In the genomic region with DNA sequence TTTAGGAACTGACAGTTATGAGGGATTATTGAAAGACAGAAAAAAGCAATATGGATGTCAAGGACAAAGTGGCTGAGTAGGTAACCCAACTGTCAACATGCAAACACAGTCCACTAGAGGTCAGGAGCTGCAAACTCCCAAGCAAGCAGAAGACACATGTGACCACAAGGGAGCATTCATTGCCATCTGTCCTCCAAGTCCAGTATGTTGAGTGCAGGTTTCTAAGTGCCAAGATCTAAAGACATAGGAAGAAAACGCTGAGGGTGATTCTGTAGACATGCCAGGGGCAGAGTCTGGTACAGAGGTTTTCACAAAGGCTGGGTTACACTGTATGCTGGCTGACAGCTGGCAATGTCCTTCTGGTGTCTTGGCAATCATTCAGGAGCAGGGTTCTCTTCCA, we compare ENCODE assay signal across 14 mouse cellular contexts. TPM values are rescaled to one million over a fixed set of nuclear protein-coding genes. Genes with fewer than 3 reads are reported as not detected.
DNase-seq lines count a peak whose midpoint lies in the region; ATAC-seq lines count a peak whose summit lies in the region.
"Had no signal": no experiment of that assay in that cellular context is flagged by ENCODE, and none has a peak within 500 bp of the region (broad histone marks: within the 10 kb centered on the region; RNA-seq: fewer than 3 reads in every experiment).

No protein-coding gene starts in this region.

- H3K4me2 ChIP-seq in hindbrain, embryonic 14.5 days (replicated peaks), result no peak overlapping the region

- 60% methylated on average over 1 of the region's 1 CpGs for WGBS in hindbrain, embryonic 14.5 days

- H3K4me1 ChIP-seq in hindbrain, embryonic 14.5 days (replicated peaks; ENCODE audit: control insufficient read depth, insufficient read depth, low read length), result no peaks in the 10 kb centered on the region

- H3K4me3 ChIP-seq in hindbrain, embryonic 14.5 days (replicated peaks; ENCODE audit: low read length), result no peak overlapping the region
- H3K4me3 ChIP-seq: erythroblast, embryonic 14.5 days had no signal

- H3K9me3 ChIP-seq in hindbrain, embryonic 14.5 days (ENCODE audit: control insufficient read depth, low read length), result no peaks in the 10 kb centered on the region

- intact Hi-C loops in left cerebral cortex, postnatal 4 days (cut with DNase I), result no loop called here
- intact Hi-C loops in left cerebral cortex, postnatal 25 days (cut with DNase I), result no loop called here

- H3K27ac ChIP-seq in hindbrain, embryonic 14.5 days, result no peak overlapping the region

- no peaks in the 10 kb centered on the region for H3K27me3 ChIP-seq in hindbrain, embryonic 14.5 days (ENCODE audit: control insufficient read depth, insufficient read depth, low read length)

- no peak overlapping the region for H3K9ac ChIP-seq in hindbrain, embryonic 14.5 days

- peak; percentile 59 to 60 for DNase-seq in cerebellum, postnatal 10 days
- no peak for DNase-seq in cerebellum, adult 9-10 months
- peak; percentile 46 for DNase-seq in left cerebral cortex, postnatal 4 days
- no peak for DNase-seq in left cerebral cortex, postnatal 25 days (ENCODE audit: low spot score in 2 of 2)
- peak; percentile 34 for DNase-seq in CD4-positive, CD25-positive, alpha-beta regulatory T cell, adult 2 months (ENCODE audit: low read depth, low spot score)
- peak; percentile 38 for DNase-seq in hindbrain, embryonic 14.5 days (ENCODE audit: low spot score)
- DNase-seq in ovary, adult 18-20 months (ENCODE audit: low spot score), result no peak
- DNase-seq: adrenal gland, postnatal 10 days had no signal

- no peaks in the 10 kb centered on the region for H3K36me3 ChIP-seq in hindbrain, embryonic 14.5 days (replicated peaks; ENCODE audit: control insufficient read depth, insufficient read depth)

- ATAC-seq in hindbrain, embryonic 14.5 days (ENCODE audit: low FRiP score), result peak; percentile 71
- ATAC-seq in erythroblast, adult 5-6 weeks (replicated peaks; ENCODE audit: low FRiP score, poor library complexity, severe bottlenecking), result no peak

RNA-seq across cellular contexts. Expression of gene Krtap26-1, which starts 9.8 kb away (rescaled TPM):
- not detected for total RNA-seq in left cerebral cortex, postnatal 4 days (2021)
- total RNA-seq in left cerebral cortex, postnatal 25 days (2021), result not detected
- polyA plus RNA-seq in hindbrain, embryonic 14.5 days (2014; fragmentation: Nextera tagmentation; extraction: Ambion mirVana), result not detected in 2 replicates
- total RNA-seq in erythroblast, adult 5-6 weeks (2015; ENCODE audit: low replicate concordance), result not detected in 2 replicates
- not detected in 2 replicates for total RNA-seq in erythroblast, adult 5-6 weeks (2017; ENCODE audit: low replicate concordance)
- total RNA-seq: adrenal gland, postnatal 10 days; layer of hippocampus, postnatal 25 days had no signal
- polyA plus RNA-seq: C2C12; erythroblast, embryonic 14.5 days; heart, embryonic 14.5 days; small intestine, adult 2 months had no signal

RNA-seq across cellular contexts. Expression of gene Krtap27-1, which starts 14.0 kb away (rescaled TPM):
- not detected for total RNA-seq in left cerebral cortex, postnatal 4 days (2021)
- not detected for total RNA-seq in left cerebral cortex, postnatal 25 days (2021)
- polyA plus RNA-seq in hindbrain, embryonic 14.5 days (2014; fragmentation: Nextera tagmentation; extraction: Ambion mirVana), result not detected in 2 replicates
- not detected in 2 replicates for total RNA-seq in erythroblast, adult 5-6 weeks (2015; ENCODE audit: low replicate concordance)
- not detected in 2 replicates for total RNA-seq in erythroblast, adult 5-6 weeks (2017; ENCODE audit: low replicate concordance)
- total RNA-seq: adrenal gland, postnatal 10 days; layer of hippocampus, postnatal 25 days had no signal
- polyA plus RNA-seq: C2C12; erythroblast, embryonic 14.5 days; heart, embryonic 14.5 days; small intestine, adult 2 months had no signal

RNA-seq across cellular contexts. Expression of gene 2310079G19Rik, which starts 30.0 kb away (rescaled TPM):
- total RNA-seq in left cerebral cortex, postnatal 4 days (2021), result not detected
- total RNA-seq in left cerebral cortex, postnatal 25 days (2021), result not detected
- not detected in 2 replicates for polyA plus RNA-seq in hindbrain, embryonic 14.5 days (2014; fragmentation: Nextera tagmentation; extraction: Ambion mirVana)
- not detected in 2 replicates for total RNA-seq in erythroblast, adult 5-6 weeks (2015; ENCODE audit: low replicate concordance)
- not detected in 2 replicates for total RNA-seq in erythroblast, adult 5-6 weeks (2017; ENCODE audit: low replicate concordance)
- total RNA-seq: adrenal gland, postnatal 10 days; layer of hippocampus, postnatal 25 days had no signal
- polyA plus RNA-seq: C2C12; erythroblast, embryonic 14.5 days; heart, embryonic 14.5 days; small intestine, adult 2 months had no signal

RNA-seq across cellular contexts. Expression of gene Krtap24-1, which starts 45.3 kb away (rescaled TPM):
- not detected for total RNA-seq in left cerebral cortex, postnatal 4 days (2021)
- total RNA-seq in left cerebral cortex, postnatal 25 days (2021), result not detected
- not detected in 2 replicates for polyA plus RNA-seq in hindbrain, embryonic 14.5 days (2014; fragmentation: Nextera tagmentation; extraction: Ambion mirVana)
- total RNA-seq in erythroblast, adult 5-6 weeks (2015; ENCODE audit: low replicate concordance), result not detected in 2 replicates
- total RNA-seq in erythroblast, adult 5-6 weeks (2017; ENCODE audit: low replicate concordance), result not detected in 2 replicates
- total RNA-seq: adrenal gland, postnatal 10 days; layer of hippocampus, postnatal 25 days had no signal
- polyA plus RNA-seq: C2C12; erythroblast, embryonic 14.5 days; heart, embryonic 14.5 days; small intestine, adult 2 months had no signal

RNA-seq across cellular contexts. Expression of gene 2310061N02Rik, which starts 50.3 kb away (rescaled TPM):
- not detected for total RNA-seq in left cerebral cortex, postnatal 4 days (2021)
- total RNA-seq in left cerebral cortex, postnatal 25 days (2021), result not detected
- not detected in 2 replicates for polyA plus RNA-seq in hindbrain, embryonic 14.5 days (2014; fragmentation: Nextera tagmentation; extraction: Ambion mirVana)
- not detected in 2 replicates for total RNA-seq in erythroblast, adult 5-6 weeks (2015; ENCODE audit: low replicate concordance)
- total RNA-seq in erythroblast, adult 5-6 weeks (2017; ENCODE audit: low replicate concordance), result not detected in 2 replicates
- total RNA-seq: adrenal gland, postnatal 10 days; layer of hippocampus, postnatal 25 days had no signal
- polyA plus RNA-seq: C2C12; erythroblast, embryonic 14.5 days; heart, embryonic 14.5 days; small intestine, adult 2 months had no signal

Comparison
In these comparisons a context has a peak if more than half of its experiments do, and no peak if none do; other contexts are left out.
1. DNase-seq: peak in cerebellum, postnatal 10 days (2 of 2), left cerebral cortex, postnatal 4 days (single experiment), CD4-positive, CD25-positive, alpha-beta regulatory T cell, adult 2 months (single experiment) and hindbrain, embryonic 14.5 days (single experiment); none in cerebellum, adult 9-10 months (single experiment), left cerebral cortex, postnatal 25 days (0 of 2) and ovary, adult 18-20 months (single experiment).